Mouse (Mus musculus) liver, adult 2 months (tissue): ENCODE data around the gene Nrxn2.

ENCODE experiments used
- CTCF ChIP-seq: fragments of 200-500 bp; IDR thresholded peaks from 2 replicates; pipeline ENCODE4 v1.5.1; 2011; ENCODE audit warnings: low read depth, low read length, control low read depth
- POLR2A ChIP-seq: fragments of 200-500 bp; IDR thresholded peaks from 2 replicates; pipeline ENCODE4 v1.6.1; 2011; ENCODE audit warnings: low read length, control low read depth; ENCODE audit not compliant: insufficient read depth; ENCODE audit errors: extremely low read depth

DNA sequence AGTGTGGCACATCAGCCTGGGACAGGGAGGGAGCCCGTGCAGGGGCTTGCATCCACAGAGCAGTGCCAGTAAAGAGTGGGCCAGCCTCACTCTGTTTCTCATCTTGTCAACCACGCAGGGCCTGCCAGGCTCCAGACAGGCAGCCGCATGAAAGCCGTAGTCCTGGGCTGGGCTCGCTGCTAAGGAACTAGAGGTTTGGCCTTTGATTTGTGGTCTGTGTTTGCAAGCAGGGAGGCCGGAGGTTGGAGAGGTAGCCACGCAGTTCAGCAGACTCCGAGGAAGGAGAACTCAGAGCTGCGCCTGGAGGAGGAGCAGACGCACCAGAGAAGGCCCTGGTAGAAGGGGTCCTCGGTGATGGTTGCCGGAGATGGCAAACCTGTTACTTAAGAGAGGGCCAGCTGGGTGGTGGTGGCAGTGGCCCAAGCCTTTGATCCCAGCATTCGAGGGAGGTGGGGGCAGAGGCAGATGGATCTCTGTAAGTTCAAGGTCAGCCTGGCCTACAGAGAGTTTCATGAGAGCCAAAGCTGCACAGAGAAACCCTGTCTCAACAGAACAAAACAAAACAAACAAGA, 66.6 kb downstream of the Nrxn2 start:
- TF ChIP-seq CTCF (no peak), POLR2A (no peak)
